Mouse (Mus musculus) MEL (cell line): ENCODE results near the gene Eomes. TPM values are rescaled to one million over a fixed set of nuclear protein-coding genes. Genes with fewer than 3 reads are reported as not detected.

Source experiments
- DNase-seq: peaks from one replicate; pipeline ENCODE4 v3.0.0; 2011; ENCODE audit warnings: low read depth, low spot score
- H3K27ac ChIP-seq: 2 replicates; pipeline ENCODE4 v1.5.1; 2012; ENCODE audit warnings: low read depth, mild to moderate bottlenecking, control low read depth, low read length, moderate library complexity; ENCODE audit not compliant: control insufficient read depth
- H3K27me3 ChIP-seq, 2 experiments: fragments of 150-350 bp in 1 of 2; sonication (generic) in 1 of 2; 2 replicates each; pipeline ENCODE4 v1.6.1; 2012; ENCODE audit warnings: low read length in 2 of 2, mild to moderate bottlenecking in 2 of 2, improper control_type of control experiment in 1 of 2, moderate library complexity in 1 of 2; ENCODE audit not compliant: insufficient read depth in 2 of 2, control insufficient read depth in 1 of 2
- H3K36me3 ChIP-seq, 2 experiments: 2 replicates each; pipeline ENCODE4 v1.6.1; 2012 to 2014; ENCODE audit warnings: low read length in 2 of 2, improper control_type of control experiment in 1 of 2, inconsistent platforms in 1 of 2, mild to moderate bottlenecking in 1 of 2; ENCODE audit not compliant: insufficient read depth in 2 of 2, control insufficient read depth in 1 of 2
- H3K4me1 ChIP-seq, 2 experiments: fragments of 150-350 bp in 1 of 2; sonication (generic) in 1 of 2; 2 replicates each; pipeline ENCODE4 v1.6.1; 2012; ENCODE audit warnings: low read length in 2 of 2, improper control_type of control experiment in 1 of 2, mild to moderate bottlenecking in 1 of 2; ENCODE audit not compliant: insufficient read depth in 2 of 2, control insufficient read depth in 1 of 2
- H3K4me3 ChIP-seq, 2 experiments: fragments of 150-350 bp in 1 of 2; sonication (generic) in 1 of 2; 2 replicates each; pipeline ENCODE4 v1.5.1; 2012; ENCODE audit warnings: low read depth in 2 of 2, low read length in 2 of 2, mild to moderate bottlenecking in 2 of 2, moderate library complexity in 2 of 2, control low read depth in 1 of 2, improper control_type of control experiment in 1 of 2; ENCODE audit not compliant: control insufficient read depth in 1 of 2, insufficient read depth in 1 of 2
- H3K79me2 ChIP-seq: 2 replicates; pipeline ENCODE4 v1.6.1; 2012; ENCODE audit warnings: mild to moderate bottlenecking, low read length, moderate library complexity; ENCODE audit not compliant: control insufficient read depth, poor library complexity, insufficient read depth
- H3K9ac ChIP-seq: 2 replicates; pipeline ENCODE4 v1.6.1; 2012; ENCODE audit warnings: low read depth, mild to moderate bottlenecking, control low read depth, low read length, moderate library complexity; ENCODE audit not compliant: control insufficient read depth, poor library complexity, severe bottlenecking
- H3K9me3 ChIP-seq: fragments of 150-350 bp; sonication (generic); replicated peaks from 2 replicates; pipeline ENCODE4 v1.6.1; 2012; ENCODE audit warnings: mild to moderate bottlenecking, low read length, improper control_type of control experiment, moderate library complexity; ENCODE audit not compliant: insufficient read depth
- BHLHE40 ChIP-seq: IDR thresholded peaks from 2 replicates; pipeline ENCODE4 v1.6.1; 2012; ENCODE audit warnings: low read depth, mild to moderate bottlenecking, inconsistent platforms, low read length, improper control_type of control experiment, borderline replicate concordance
- CHD2 ChIP-seq: IDR thresholded peaks from 2 replicates; pipeline ENCODE4 v1.6.1; 2011; ENCODE audit warnings: low read length, improper control_type of control experiment
- CTCF ChIP-seq, 3 experiments: IDR thresholded peaks in 2 of 3; conservative IDR thresholded peaks in 1 of 3; 2 replicates each; pipeline ENCODE4 v1.5.1; 2011 to 2012; ENCODE audit warnings: low read length in 3 of 3, low read depth in 2 of 3, mild to moderate bottlenecking in 2 of 3, improper control_type of control experiment in 1 of 3, inconsistent platforms in 1 of 3, mixed read lengths in 1 of 3, moderate library complexity in 1 of 3; ENCODE audit not compliant: control insufficient read depth in 1 of 3, insufficient read depth in 1 of 3, poor library complexity in 1 of 3, severe bottlenecking in 1 of 3
- E2F4 ChIP-seq: IDR thresholded peaks from 2 replicates; pipeline ENCODE4 v1.6.1; 2011; ENCODE audit warnings: low read depth, low read length, improper control_type of control experiment, borderline replicate concordance
- ELF1 ChIP-seq: IDR thresholded peaks from 2 replicates; pipeline ENCODE4 v1.6.1; 2014; ENCODE audit warnings: low read depth, mild to moderate bottlenecking, inconsistent platforms, low read length, improper control_type of control experiment, moderate library complexity
- EP300 ChIP-seq, 2 experiments: IDR thresholded peaks; 2 replicates each; pipeline ENCODE4 v1.6.1; 2011; ENCODE audit warnings: improper control_type of control experiment in 2 of 2, low read length in 2 of 2, low read depth in 1 of 2, mild to moderate bottlenecking in 1 of 2
- ETS1 ChIP-seq: IDR thresholded peaks from 2 replicates; pipeline ENCODE4 v1.6.1; 2012; ENCODE audit warnings: low read depth, mild to moderate bottlenecking, inconsistent platforms, low read length, improper control_type of control experiment, moderate library complexity
- GATA1 ChIP-seq: IDR thresholded peaks from 2 replicates; pipeline ENCODE4 v1.6.1; 2011; ENCODE audit warnings: low read depth, low read length, improper control_type of control experiment
- HCFC1 ChIP-seq: IDR thresholded peaks from 2 replicates; pipeline ENCODE4 v1.6.1; 2012; ENCODE audit warnings: low read depth, mild to moderate bottlenecking, inconsistent platforms, low read length, improper control_type of control experiment, moderate library complexity
- JUND ChIP-seq: IDR thresholded peaks from 2 replicates; pipeline ENCODE4 v1.6.1; 2011; ENCODE audit warnings: low read depth, mild to moderate bottlenecking, improper control_type of control experiment, low read length
- KAT2A ChIP-seq: conservative IDR thresholded peaks from 2 replicates; pipeline ENCODE4 v1.6.1; 2012; ENCODE audit warnings: low read depth, low read length, improper control_type of control experiment, inconsistent platforms
- MAFK ChIP-seq: IDR thresholded peaks from 2 replicates; pipeline ENCODE4 v1.6.1; 2011; ENCODE audit warnings: low read depth, mild to moderate bottlenecking, low read length, improper control_type of control experiment, borderline replicate concordance
- MAX ChIP-seq: IDR thresholded peaks from 2 replicates; pipeline ENCODE4 v1.6.1; 2011; ENCODE audit warnings: low read length, improper control_type of control experiment
- MAZ ChIP-seq: IDR thresholded peaks from 2 replicates; pipeline ENCODE4 v1.6.1; 2012; ENCODE audit warnings: low read depth, mild to moderate bottlenecking, inconsistent platforms, low read length, improper control_type of control experiment
- MXI1 ChIP-seq: IDR thresholded peaks from 2 replicates; pipeline ENCODE4 v1.6.1; 2011; ENCODE audit warnings: mild to moderate bottlenecking, low read depth, low read length, improper control_type of control experiment
- MYB ChIP-seq: IDR thresholded peaks from 2 replicates; pipeline ENCODE4 v1.6.1; 2011; ENCODE audit warnings: mild to moderate bottlenecking, low read depth, low read length, improper control_type of control experiment
- MYC ChIP-seq: IDR thresholded peaks from 2 replicates; pipeline ENCODE4 v1.6.1; 2011; ENCODE audit warnings: low read depth, mild to moderate bottlenecking, low read length, improper control_type of control experiment, moderate library complexity
- NELFE ChIP-seq: IDR thresholded peaks from 2 replicates; pipeline ENCODE4 v1.6.1; 2011; ENCODE audit warnings: low read depth, low read length, improper control_type of control experiment
- NRF1 ChIP-seq: IDR thresholded peaks from 2 replicates; pipeline ENCODE4 v1.6.1; 2014; ENCODE audit warnings: low read depth, mild to moderate bottlenecking, inconsistent platforms, low read length, improper control_type of control experiment, moderate library complexity; ENCODE audit not compliant: poor library complexity, insufficient read depth, severe bottlenecking
- POLR2A ChIP-seq, 2 experiments: IDR thresholded peaks; 2 replicates each; pipeline ENCODE4 v1.6.1; 2011 to 2012; ENCODE audit warnings: low read length in 2 of 2, mild to moderate bottlenecking in 2 of 2, control low read depth in 1 of 2, improper control_type of control experiment in 1 of 2, low read depth in 1 of 2, moderate library complexity in 1 of 2; ENCODE audit not compliant: control insufficient read depth in 1 of 2, insufficient read depth in 1 of 2, poor library complexity in 1 of 2
- POLR2AphosphoS2 ChIP-seq: IDR thresholded peaks from 2 replicates; pipeline ENCODE4 v1.6.1; 2011; ENCODE audit warnings: low read length, improper control_type of control experiment
- POLR2AphosphoS5 ChIP-seq: IDR thresholded peaks from 2 replicates; pipeline ENCODE4 v1.6.1; 2012; ENCODE audit warnings: low read depth, borderline replicate concordance, mild to moderate bottlenecking, inconsistent platforms, low read length, moderate library complexity, mixed read lengths
- TAL1 ChIP-seq: IDR thresholded peaks from 2 replicates; pipeline ENCODE4 v1.6.1; 2012; ENCODE audit warnings: mild to moderate bottlenecking, inconsistent platforms, low read length, moderate library complexity, mixed read lengths
- TCF12 ChIP-seq: IDR thresholded peaks from 2 replicates; pipeline ENCODE4 v1.6.1; 2014; ENCODE audit warnings: low read depth, mild to moderate bottlenecking, inconsistent platforms, low read length, improper control_type of control experiment, moderate library complexity
- UBTF ChIP-seq: IDR thresholded peaks from 2 replicates; pipeline ENCODE4 v1.6.1; 2012; ENCODE audit warnings: low read depth, mild to moderate bottlenecking, inconsistent platforms, low read length, improper control_type of control experiment, moderate library complexity, borderline replicate concordance; ENCODE audit not compliant: insufficient read depth
- USF1 ChIP-seq: IDR thresholded peaks from 2 replicates; pipeline ENCODE4 v1.6.1; 2014; ENCODE audit warnings: low read depth, mild to moderate bottlenecking, inconsistent platforms, low read length, improper control_type of control experiment, moderate library complexity
- USF2 ChIP-seq, 2 experiments: IDR thresholded peaks; 2 replicates each; pipeline ENCODE4 v1.6.1; 2011 to 2012; ENCODE audit warnings: improper control_type of control experiment in 2 of 2, low read length in 2 of 2, borderline replicate concordance in 1 of 2, inconsistent platforms in 1 of 2, low read depth in 1 of 2, mild to moderate bottlenecking in 1 of 2; ENCODE audit not compliant: insufficient read depth in 1 of 2
- ZC3H11A ChIP-seq: IDR thresholded peaks from 2 replicates; pipeline ENCODE4 v1.6.1; 2012; ENCODE audit warnings: low read depth, mild to moderate bottlenecking, inconsistent platforms, low read length, improper control_type of control experiment
- ZKSCAN1 ChIP-seq: IDR thresholded peaks from 2 replicates; pipeline ENCODE4 v1.6.1; 2012; ENCODE audit warnings: low read depth, mild to moderate bottlenecking, inconsistent platforms, low read length, improper control_type of control experiment, moderate library complexity
- ZMIZ1 ChIP-seq: IDR thresholded peaks from 2 replicates; pipeline ENCODE4 v1.6.1; 2012; ENCODE audit warnings: low read depth, mild to moderate bottlenecking, inconsistent platforms, low read length, improper control_type of control experiment, moderate library complexity
- ZNF384 ChIP-seq: IDR thresholded peaks from 2 replicates; pipeline ENCODE4 v1.6.1; 2012; ENCODE audit warnings: low read depth, mild to moderate bottlenecking, inconsistent platforms, low read length, improper control_type of control experiment
- polyA plus RNA-seq, 2 experiments: library from polyadenylated mRNA; stranded (reverse) in 1 of 2; unstranded in 1 of 2; fragments of >175 nt in 1 of 2; fragments of >200 nt in 1 of 2; gene quantifications; 2 replicates each; pipeline versions ENCODE4 v1.2.1 to v1.2.4; 2012; ENCODE audit warnings: low replicate concordance in 2 of 2, low read depth in 1 of 2; ENCODE audit not compliant: insufficient read length in 2 of 2, insufficient read depth in 1 of 2, missing spikeins in 1 of 2
- total RNA-seq: library from RNA; depleted of rRNA; stranded (reverse); fragments of 300-350 nt; gene quantifications from 2 replicates; pipeline ENCODE4 v1.2.3, GENCODE M21; 2012

Gene Eomes
- total and polyA plus RNA-seq, 3 experiments, result not detected

- no peak for TF ChIP-seq MAZ
- no peak for TF ChIP-seq ZKSCAN1
- no peak for TF ChIP-seq TCF12
- no peak for TF ChIP-seq CHD2
- 0 out of 2 replicates have a peak, but pooled peaks have one; percentile 45 for TF ChIP-seq JUND
- 0 out of 4 replicates have a peak, but pooled peaks of 1 of the 2 experiments have one; percentile 33 for TF ChIP-seq USF2 (IDR thresholded peaks at IDR 0.05; ENCODE audit: borderline replicate concordance in 1 of 2, insufficient read depth in 1 of 2, low read depth in 1 of 2, low read length in 2 of 2)
- TF ChIP-seq E2F4, result no peak
- no peak for TF ChIP-seq KAT2A
- TF ChIP-seq MXI1, result peak; percentile 78
- peak; percentile 88 for TF ChIP-seq BHLHE40
- TF ChIP-seq UBTF, result no peak
- peak; percentile 54; the same call in 1 of the 2 replicates for TF ChIP-seq MYC
- TF ChIP-seq ZNF384, result no peak
- TF ChIP-seq HCFC1, result no peak
- no peak for TF ChIP-seq NRF1
- no peak for TF ChIP-seq ELF1
These were observed 34.7 kb downstream of the Eomes start (continued) for GRCm38 (mm10) chr9:118512681-118513233.

GRCm38 (mm10) chr9:118515476-118515875 lies 37.5 kb downstream of the Eomes start:
- H3K4me1 ChIP-seq, result peaks cover 28 to 40% of the 10 kb centered on the region in 2 experiments
- peak; percentile 61 for DNase-seq
- peaks cover 12 to 49% of the 10 kb centered on the region in 2 experiments for H3K36me3 ChIP-seq
- no peaks in the 10 kb centered on the region for H3K9me3 ChIP-seq
- H3K79me2 ChIP-seq, result peaks cover 33% of the 10 kb centered on the region
- H3K4me3 ChIP-seq, result no peak overlapping the region
- peak overlapping the region; percentile 60 for H3K27ac ChIP-seq
- no peak overlapping the region for H3K9ac ChIP-seq
- no peaks in the 10 kb centered on the region for H3K27me3 ChIP-seq
- TF ChIP-seq HCFC1, result no peak
- TF ChIP-seq JUND, result no peak
- TF ChIP-seq CHD2, result no peak
- TF ChIP-seq ZC3H11A, result no peak
- TF ChIP-seq EP300 (IDR thresholded peaks at IDR 0.05; ENCODE audit: low read depth in 1 of 2, low read length in 2 of 2), result peak; percentile 33 to 59; a peak in 2 of 4 replicates
- no peak for TF ChIP-seq CTCF (IDR thresholded peaks at IDR 0.05 in 2 of 3, conservative IDR thresholded peaks at IDR 0.05 in 1 of 3; ENCODE audit: control insufficient read depth in 1 of 3, insufficient read depth in 1 of 3, low read depth in 2 of 3, low read length in 3 of 3, poor library complexity in 1 of 3, severe bottlenecking in 1 of 3)
- TF ChIP-seq ELF1, result no peak
- peak; percentile 82 for TF ChIP-seq ETS1
- TF ChIP-seq MAX, result no peak
- TF ChIP-seq UBTF, result no peak
- no peak for TF ChIP-seq MYC
- no peak for TF ChIP-seq ZKSCAN1
- no peak for TF ChIP-seq USF1
- TF ChIP-seq POLR2AphosphoS2, result no peak
- TF ChIP-seq POLR2A (IDR thresholded peaks at IDR 0.05; ENCODE audit: control insufficient read depth in 1 of 2, insufficient read depth in 1 of 2, low read depth in 1 of 2, low read length in 2 of 2, poor library complexity in 1 of 2), result no peak
- TF ChIP-seq NRF1, result no peak
- no peak for TF ChIP-seq MXI1
- TF ChIP-seq MAFK, result no peak
- TF ChIP-seq BHLHE40, result peak; percentile 58; the same call in 1 of the 2 replicates
- no peak for TF ChIP-seq NELFE
- TF ChIP-seq MYB, result no peak
- TF ChIP-seq E2F4, result no peak
- TF ChIP-seq ZNF384, result no peak
- TF ChIP-seq TAL1, result peak; percentile 20; the same call in 1 of the 2 replicates
- TF ChIP-seq ZMIZ1, result no peak
- TF ChIP-seq GATA1, result peak; percentile 60
- no peak for TF ChIP-seq POLR2AphosphoS5
- TF ChIP-seq USF2 (IDR thresholded peaks at IDR 0.05; ENCODE audit: borderline replicate concordance in 1 of 2, insufficient read depth in 1 of 2, low read depth in 1 of 2, low read length in 2 of 2), result no peak
